Mouse (Mus musculus): ENCODE measurements around the gene Mlf2. TPM values are rescaled to one million over a fixed set of nuclear protein-coding genes. Genes with fewer than 3 reads are reported as not detected.

Gene Mlf2
- total RNA-seq, 1 experiment, result 196 TPM

- TF ChIP-seq ZC3H11A (IDR thresholded peaks at IDR 0.05; ENCODE audit: borderline replicate concordance, low read depth, low read length), result no peak
- TF ChIP-seq HCFC1 (IDR thresholded peaks at IDR 0.05; ENCODE audit: borderline replicate concordance, insufficient read depth, low read length), result no peak
- no peak for TF ChIP-seq ZNF384 (IDR thresholded peaks at IDR 0.05; ENCODE audit: low read depth, low read length)
- no peak for TF ChIP-seq MAFK (IDR thresholded peaks at IDR 0.05; ENCODE audit: insufficient read depth, low read depth, low read length)
- no peak for TF ChIP-seq CHD2 (IDR thresholded peaks at IDR 0.05; ENCODE audit: low read depth, low read length)
- H3K27ac ChIP-seq (ENCODE audit: insufficient read depth, low read depth, low read length, poor library complexity, severe bottlenecking), result no peak overlapping the region
- no peak overlapping the region for H3K4me3 ChIP-seq (ENCODE audit: insufficient read depth in 1 of 2, low read depth in 1 of 2, low read length in 2 of 2, poor library complexity in 1 of 2, severe bottlenecking in 1 of 2)
Observed at GRCm38 (mm10) chr6:124914511-124914910, 16.7 kb upstream of the Mlf2 start.

GRCm38 (mm10) chr6:124915160-124915941 lies 15.8 kb upstream of the Mlf2 start:
- H3K4me1 ChIP-seq (ENCODE audit: control insufficient read depth in 2 of 2, insufficient read depth in 2 of 2, low read length in 2 of 2, poor library complexity in 1 of 2), result peaks cover 2 to 40% of the 10 kb centered on the region in 2 experiments; a peak in 3 of 4 replicates

More at GRCm38 (mm10) chr6:124914511-124914910, 16.7 kb upstream of the Mlf2 start:
- H3K9ac ChIP-seq (ENCODE audit: insufficient read depth, low read depth, low read length, poor library complexity, severe bottlenecking), result no peak overlapping the region
- DNase-seq (ENCODE audit: low read depth, low spot score), result no peak
- in situ Hi-C loops (cut with MboI; ENCODE audit: low sequenced_read_pairs in 2 of 2, unreplicated experiment in 2 of 2), result no loop called here
- peaks cover 9% of the 10 kb centered on the region; the same call in 1 of the 2 replicates for H3K36me3 ChIP-seq (ENCODE audit: control insufficient read depth, insufficient read depth, low read length, poor library complexity, severe bottlenecking)
- peaks cover 0 to 40% of the 10 kb centered on the region in 2 experiments; a peak in 2 of 4 replicates for H3K4me1 ChIP-seq (ENCODE audit: control insufficient read depth in 2 of 2, insufficient read depth in 2 of 2, low read length in 2 of 2, poor library complexity in 1 of 2)
- H3K9me3 ChIP-seq (ENCODE audit: control insufficient read depth, insufficient read depth, low read depth, low read length), result no peaks in the 10 kb centered on the region

DNA sequence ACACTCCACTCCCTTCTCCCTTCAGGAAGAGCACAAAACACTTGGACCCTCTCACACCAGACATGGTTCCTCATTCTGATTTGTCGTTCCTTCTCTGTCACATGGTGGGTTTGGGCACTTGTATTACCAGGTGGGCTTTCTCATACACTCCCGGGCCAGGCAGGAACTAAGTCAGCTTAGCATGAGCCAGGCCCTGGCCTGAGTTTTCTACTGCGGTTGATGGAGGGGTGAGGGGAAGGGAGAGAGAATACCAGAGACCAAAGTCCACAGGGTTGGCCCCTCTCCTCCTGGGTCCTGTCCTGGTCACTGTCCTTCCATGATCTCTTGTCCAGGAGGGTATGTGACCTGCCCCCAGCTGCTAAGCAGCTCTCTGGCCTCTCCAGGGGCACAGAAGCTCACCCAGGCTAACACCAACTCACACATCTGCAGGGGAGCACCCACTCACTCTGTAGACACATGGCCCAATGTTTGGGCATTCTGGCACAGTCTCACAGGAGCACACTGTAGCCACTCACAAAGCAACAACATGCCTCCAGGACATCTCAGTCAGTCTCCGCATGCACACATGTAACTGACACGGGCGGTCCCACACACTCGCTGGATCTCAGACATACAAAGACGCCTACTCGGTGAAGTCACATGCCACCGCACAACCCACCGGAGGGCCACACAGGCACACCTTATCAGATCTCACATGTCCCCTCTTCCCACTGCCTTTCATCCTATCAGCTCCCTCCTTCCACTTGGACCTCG lies 15.1 kb upstream of the Mlf2 start:
- no peaks in the 10 kb centered on the region for H3K9me3 ChIP-seq (ENCODE audit: control insufficient read depth, insufficient read depth, low read depth, low read length)
- H3K9ac ChIP-seq (ENCODE audit: insufficient read depth, low read depth, low read length, poor library complexity, severe bottlenecking), result peak overlapping the region; percentile 72
- H3K4me3 ChIP-seq (ENCODE audit: insufficient read depth in 1 of 2, low read depth in 1 of 2, low read length in 2 of 2, poor library complexity in 1 of 2, severe bottlenecking in 1 of 2), result peak overlapping the region; percentile 96 to 98
- TF ChIP-seq HCFC1 (IDR thresholded peaks at IDR 0.05; ENCODE audit: borderline replicate concordance, insufficient read depth, low read length) (no peak), CHD2 (IDR thresholded peaks at IDR 0.05; ENCODE audit: low read depth, low read length) (no peak)
- in situ Hi-C loops (cut with MboI; ENCODE audit: low sequenced_read_pairs in 2 of 2, unreplicated experiment in 2 of 2), result no loop called here
- peaks cover 9% of the 10 kb centered on the region; the same call in 1 of the 2 replicates for H3K36me3 ChIP-seq (ENCODE audit: control insufficient read depth, insufficient read depth, low read length, poor library complexity, severe bottlenecking)
- H3K4me1 ChIP-seq (ENCODE audit: control insufficient read depth in 2 of 2, insufficient read depth in 2 of 2, low read length in 2 of 2, poor library complexity in 1 of 2), result peaks cover 5 to 36% of the 10 kb centered on the region in 2 experiments
- no peak for DNase-seq (ENCODE audit: low read depth, low spot score)
- H3K27ac ChIP-seq (ENCODE audit: insufficient read depth, low read depth, low read length, poor library complexity, severe bottlenecking), result peak overlapping the region; percentile 5; the same call in 1 of the 2 replicates

More at GRCm38 (mm10) chr6:124915160-124915941, 15.8 kb upstream of the Mlf2 start:
- TF ChIP-seq ZC3H11A (IDR thresholded peaks at IDR 0.05; ENCODE audit: borderline replicate concordance, low read depth, low read length) (no peak), ZNF384 (IDR thresholded peaks at IDR 0.05; ENCODE audit: low read depth, low read length) (no peak), HCFC1 (IDR thresholded peaks at IDR 0.05; ENCODE audit: borderline replicate concordance, insufficient read depth, low read length) (no peak), MAFK (IDR thresholded peaks at IDR 0.05; ENCODE audit: insufficient read depth, low read depth, low read length) (no peak)
- Histone ChIP-seq H3K4me3 (ENCODE audit: insufficient read depth in 1 of 2, low read depth in 1 of 2, low read length in 2 of 2, poor library complexity in 1 of 2, severe bottlenecking in 1 of 2) (peak overlapping the region; percentile 96 to 98), H3K9ac (ENCODE audit: insufficient read depth, low read depth, low read length, poor library complexity, severe bottlenecking) (peak overlapping the region; percentile 72), H3K36me3 (ENCODE audit: control insufficient read depth, insufficient read depth, low read length, poor library complexity, severe bottlenecking) (peaks cover 9% of the 10 kb centered on the region; the same call in 1 of the 2 replicates), H3K27ac (ENCODE audit: insufficient read depth, low read depth, low read length, poor library complexity, severe bottlenecking) (no peak overlapping the region), H3K9me3 (ENCODE audit: control insufficient read depth, insufficient read depth, low read depth, low read length) (no peaks in the 10 kb centered on the region)
- in situ Hi-C loops (cut with MboI; ENCODE audit: low sequenced_read_pairs in 2 of 2, unreplicated experiment in 2 of 2), result no loop called here
- DNase-seq (ENCODE audit: low read depth, low spot score), result no peak

DNA sequence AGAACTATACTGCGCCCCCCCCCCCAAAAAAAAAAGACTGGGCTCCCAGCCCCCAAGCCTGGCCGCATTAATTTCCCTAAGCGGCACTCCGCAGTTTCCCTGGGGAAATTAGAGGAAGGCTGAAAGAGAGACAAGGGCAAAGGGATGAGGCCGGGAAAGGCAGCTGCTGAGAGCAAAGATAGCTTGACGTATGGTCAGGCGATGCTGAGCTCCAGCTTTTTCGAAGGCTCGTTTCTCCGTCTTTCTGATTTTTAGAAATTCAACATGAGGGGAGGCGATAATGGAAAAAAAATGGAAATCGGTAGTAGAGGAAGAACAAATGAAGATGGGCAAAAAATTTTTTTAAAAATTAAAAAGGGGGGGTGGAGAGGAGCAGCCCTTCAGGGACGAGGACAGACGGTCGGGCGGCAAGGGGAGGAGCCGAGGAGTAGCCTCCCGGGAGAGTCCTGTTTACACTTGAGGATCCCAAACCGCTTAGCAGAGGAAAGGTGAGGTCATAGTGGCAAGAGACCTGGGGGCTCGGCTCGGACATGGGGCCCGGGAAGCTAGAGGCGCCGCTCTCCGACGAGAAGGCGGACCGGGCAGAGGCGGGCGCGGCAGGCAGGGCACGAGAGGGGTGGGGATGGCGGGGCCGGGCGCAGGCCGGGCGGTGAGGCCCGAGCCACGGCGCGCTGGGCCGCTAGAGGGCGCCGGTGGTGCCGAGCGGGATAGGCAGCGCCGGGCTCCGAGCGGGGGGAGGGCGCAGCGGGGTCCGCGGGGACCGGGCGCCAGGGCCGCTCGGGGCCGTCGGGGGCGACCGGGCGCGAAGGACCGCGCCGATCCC lies 14.3 kb upstream of the Mlf2 start:
- H3K36me3 ChIP-seq (ENCODE audit: control insufficient read depth, insufficient read depth, low read length, poor library complexity, severe bottlenecking), result peaks cover 9% of the 10 kb centered on the region; the same call in 1 of the 2 replicates
- H3K9ac ChIP-seq (ENCODE audit: insufficient read depth, low read depth, low read length, poor library complexity, severe bottlenecking), result peak overlapping the region; percentile 97
- H3K4me1 ChIP-seq (ENCODE audit: control insufficient read depth in 2 of 2, insufficient read depth in 2 of 2, low read length in 2 of 2, poor library complexity in 1 of 2), result peaks cover 5 to 36% of the 10 kb centered on the region in 2 experiments
- peak overlapping the region; percentile 95 for H3K27ac ChIP-seq (ENCODE audit: insufficient read depth, low read depth, low read length, poor library complexity, severe bottlenecking)
- H3K4me3 ChIP-seq (ENCODE audit: insufficient read depth in 1 of 2, low read depth in 1 of 2, low read length in 2 of 2, poor library complexity in 1 of 2, severe bottlenecking in 1 of 2), result peak overlapping the region; percentile 96 to 98
- in situ Hi-C loops (cut with MboI; ENCODE audit: low sequenced_read_pairs in 2 of 2, unreplicated experiment in 2 of 2), result no loop called here
- no peaks in the 10 kb centered on the region for H3K9me3 ChIP-seq (ENCODE audit: control insufficient read depth, insufficient read depth, low read depth, low read length)
- TF ChIP-seq CHD2 (IDR thresholded peaks at IDR 0.05; ENCODE audit: low read depth, low read length), result no peak
- TF ChIP-seq ZC3H11A (IDR thresholded peaks at IDR 0.05; ENCODE audit: borderline replicate concordance, low read depth, low read length), result no peak
- no peak for TF ChIP-seq ZNF384 (IDR thresholded peaks at IDR 0.05; ENCODE audit: low read depth, low read length)
- TF ChIP-seq MAFK (IDR thresholded peaks at IDR 0.05; ENCODE audit: insufficient read depth, low read depth, low read length), result no peak
- no peak for DNase-seq (ENCODE audit: low read depth, low spot score)

Measured in ES-E14 (cell line).